Comparison of ENCODE assay signal across 8 mouse cellular contexts in the genomic region with DNA sequence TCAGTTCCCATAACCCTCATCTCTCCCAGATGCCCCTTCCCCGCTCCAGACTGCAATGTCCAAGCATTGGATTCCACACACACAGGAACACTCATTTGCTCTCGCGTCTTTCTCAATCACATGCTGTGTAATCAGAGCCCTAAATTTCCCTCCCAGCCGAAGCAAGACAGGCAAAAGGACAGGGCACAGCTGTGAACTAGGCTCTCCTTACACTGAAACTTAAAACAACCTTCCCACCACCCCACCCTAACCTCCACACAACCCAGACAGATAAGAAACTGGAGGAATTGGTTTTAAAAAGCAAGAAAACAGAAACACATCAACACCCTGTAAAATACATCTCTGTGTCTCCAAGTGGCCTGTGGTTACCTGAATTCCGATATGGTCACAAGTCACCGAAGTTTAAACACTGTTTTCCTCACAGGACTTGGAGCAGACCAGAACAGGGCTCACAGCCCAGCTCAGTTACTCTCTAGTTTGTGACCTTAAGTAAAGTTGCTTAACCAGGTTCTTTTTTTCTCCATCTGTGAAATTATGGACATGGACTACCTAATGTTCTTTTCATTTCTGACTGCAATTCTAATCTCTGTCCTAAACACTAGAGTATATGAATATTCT. TPM values are rescaled to one million over a fixed set of nuclear protein-coding genes. Genes with fewer than 3 reads are reported as not detected.
DNase-seq lines count a peak whose midpoint lies in the region; ATAC-seq and TF ChIP-seq lines count a peak whose summit lies in the region.

No protein-coding gene starts in this region.

- peaks cover 18% of the 10 kb centered on the region for H3K4me1 ChIP-seq in heart, adult 2 months (ENCODE audit: control insufficient read depth, insufficient read depth, low read length)
- H3K4me1 ChIP-seq in heart, embryonic 11.5 days (ENCODE audit: control insufficient read depth, insufficient read depth, low read length): peaks cover 17% of the 10 kb centered on the region
- peaks cover 31% of the 10 kb centered on the region for H3K4me1 ChIP-seq in hindbrain, embryonic 13.5 days (replicated peaks)

- no peak for TF ChIP-seq EP300 in heart, adult 2 months (IDR thresholded peaks at IDR 0.05; ENCODE audit: insufficient read depth, low read depth, low read length)

- H3K4me3 ChIP-seq in heart, adult 2 months: no peak overlapping the region
- H3K4me3 ChIP-seq in heart, embryonic 11.5 days (ENCODE audit: low read depth, low read length): no peak overlapping the region
- no peak overlapping the region for H3K4me3 ChIP-seq in hindbrain, embryonic 13.5 days

- no peak for DNase-seq in heart, adult 2 months
- peak; percentile 55 for DNase-seq in 3T3-L1 (ENCODE audit: low read depth, low spot score)
- DNase-seq in adipocyte (ENCODE audit: low spot score): peak; percentile 71
- peak; percentile 32 for DNase-seq in liver
- no peak for DNase-seq in T-cell, adult 2 months (ENCODE audit: low spot score)

- peak overlapping the region; percentile 72 for H3K27ac ChIP-seq in heart, adult 2 months
- H3K27ac ChIP-seq in heart, embryonic 11.5 days (ENCODE audit: low read depth, low read length): no peak overlapping the region
- no peak overlapping the region for H3K27ac ChIP-seq in hindbrain, embryonic 13.5 days

- H3K79me2 ChIP-seq in heart, adult 2 months (replicated peaks; ENCODE audit: control insufficient read depth, insufficient read depth, low read length): no peaks in the 10 kb centered on the region; the same call in 1 of the 2 replicates

- peaks cover 33% of the 10 kb centered on the region for H3K36me3 ChIP-seq in heart, adult 2 months (ENCODE audit: control insufficient read depth, insufficient read depth, low read length)
- peaks cover 11% of the 10 kb centered on the region for H3K36me3 ChIP-seq in heart, embryonic 11.5 days (ENCODE audit: control insufficient read depth, insufficient read depth, low read length)
- peaks cover 14% of the 10 kb centered on the region for H3K36me3 ChIP-seq in hindbrain, embryonic 13.5 days

- no peak for ATAC-seq in heart, embryonic 11.5 days (replicated peaks; ENCODE audit: insufficient number of reproducible peaks, low FRiP score, low TSS enrichment)
- ATAC-seq in granulocyte monocyte progenitor cell, adult 5-6 weeks (replicated peaks; ENCODE audit: poor library complexity, severe bottlenecking): no peak
- no peak for ATAC-seq in hindbrain, embryonic 13.5 days (ENCODE audit: low FRiP score)

- H3K9me3 ChIP-seq in heart, embryonic 11.5 days (replicated peaks; ENCODE audit: control insufficient read depth, low read length): no peaks in the 10 kb centered on the region
- no peaks in the 10 kb centered on the region for H3K9me3 ChIP-seq in hindbrain, embryonic 13.5 days

- no peak overlapping the region for H3K4me2 ChIP-seq in heart, embryonic 11.5 days
- H3K4me2 ChIP-seq in hindbrain, embryonic 13.5 days: no peak overlapping the region

- WGBS in heart, adult 2 months: 44% methylated on average over 6 of the region's 6 CpGs
- 47% methylated on average over 6 of the region's 6 CpGs for WGBS in heart, embryonic 11.5 days (ENCODE audit: insufficient replicate concordance)
- WGBS in hindbrain, embryonic 13.5 days: 60% methylated on average over 6 of the region's 6 CpGs

- TF ChIP-seq CTCF in heart, adult 2 months (IDR thresholded peaks at IDR 0.05): no peak

- TF ChIP-seq POLR2A in heart, adult 2 months (IDR thresholded peaks at IDR 0.05; ENCODE audit: insufficient read depth, low read depth, low read length): no peak

- no peaks in the 10 kb centered on the region for H3K27me3 ChIP-seq in heart, adult 2 months (ENCODE audit: control insufficient read depth, insufficient read depth, low read length)
- no peaks in the 10 kb centered on the region for H3K27me3 ChIP-seq in heart, embryonic 11.5 days (ENCODE audit: control insufficient read depth, insufficient read depth, low read length)
- H3K27me3 ChIP-seq in hindbrain, embryonic 13.5 days: no peaks in the 10 kb centered on the region

- H3K9ac ChIP-seq in heart, adult 2 months (ENCODE audit: low read depth, low read length): no peak overlapping the region
- no peak overlapping the region for H3K9ac ChIP-seq in heart, embryonic 11.5 days (ENCODE audit: low read depth, low read length)
- no peak overlapping the region for H3K9ac ChIP-seq in hindbrain, embryonic 13.5 days

- intact Hi-C loops in heart, adult 2 months (cut with DNase I): loop anchor here (5.0 kb wide), 1 partner anchor 33 kb away; no protein-coding TSS in a partner anchor

RNA-seq across cellular contexts. Expression of gene Ybx3, which starts 4.5 kb away (rescaled TPM):
- total RNA-seq in heart, adult 2 months (2021): 100 to 1,000 TPM; 246 to 262 TPM
- polyA plus RNA-seq in heart, adult 2 months (2012; rRNA removed): 72.1 and 87.2 TPM in 2 replicates
- polyA plus RNA-seq in heart, embryonic 11.5 days (2014; fragmentation: Nextera tagmentation; extraction: Ambion mirVana): 50.8 and 58.4 TPM in 2 replicates
- 324 and 391 TPM in 2 replicates for total RNA-seq in granulocyte monocyte progenitor cell, adult 5-6 weeks (2014; fragmentation: Nextera tagmentation)
- total RNA-seq in granulocyte monocyte progenitor cell, adult 5-6 weeks (2017): 563 and 635 TPM in 2 replicates
- 23.0 and 26.6 TPM in 2 replicates for polyA plus RNA-seq in hindbrain, embryonic 13.5 days (2015; fragmentation: Nextera tagmentation; extraction: Ambion mirVana)

RNA-seq across cellular contexts. Expression of gene Styk1, which starts 30.4 kb away (rescaled TPM):
- under 1 TPM; 0.08 to 0.09 TPM for total RNA-seq in heart, adult 2 months (2021)
- polyA plus RNA-seq in heart, adult 2 months (2012; rRNA removed): 0.12 and 0.23 TPM in 2 replicates
- polyA plus RNA-seq in heart, embryonic 11.5 days (2014; fragmentation: Nextera tagmentation; extraction: Ambion mirVana): 0.73 and 0.94 TPM in 2 replicates
- total RNA-seq in granulocyte monocyte progenitor cell, adult 5-6 weeks (2014; fragmentation: Nextera tagmentation): 0.81 TPM in 1 of 2 replicates, not detected in the other
- 0.04 TPM in 1 of 2 replicates, not detected in the other for total RNA-seq in granulocyte monocyte progenitor cell, adult 5-6 weeks (2017)
- 2.3 and 2.7 TPM in 2 replicates for polyA plus RNA-seq in hindbrain, embryonic 13.5 days (2015; fragmentation: Nextera tagmentation; extraction: Ambion mirVana)

Comparison
In these comparisons a context has a peak if more than half of its experiments do, and no peak if none do; other contexts are left out.
1. DNase-seq: peak in 3T3-L1 (single experiment), adipocyte (single experiment) and liver (single experiment); none in heart, adult 2 months (0 of 2) and T-cell, adult 2 months (single experiment).